Mouse (Mus musculus) heart, embryonic 16.5 days (tissue): ENCODE measurements around the gene Phf21b. TPM values are rescaled to one million over a fixed set of nuclear protein-coding genes. Genes with fewer than 3 reads are reported as not detected.

ENCODE experiments used
- ATAC-seq: fragments of 200-750 bp; cut with Nextera tagmentation; replicated peaks from 2 replicates; pipeline ENCODE4 v1.8.0; 2017; ENCODE audit warnings: moderate number of reproducible peaks; ENCODE audit not compliant: insufficient read depth, low FRiP score; ENCODE audit errors: extremely low read depth
- H3K27ac ChIP-seq: fragments of 300-500 bp; sonication (generic); 2 replicates; pipeline ENCODE4 v1.5.1; 2014; ENCODE audit warnings: mild to moderate bottlenecking, low read length, control low read depth, moderate library complexity
- H3K27me3 ChIP-seq: fragments of 300-500 bp; sonication (generic); 2 replicates; pipeline ENCODE4 v1.6.1; 2014; ENCODE audit warnings: low read length, mixed read lengths; ENCODE audit not compliant: control insufficient read depth, insufficient read depth
- H3K36me3 ChIP-seq: fragments of 300-500 bp; sonication (generic); 2 replicates; pipeline ENCODE4 v1.6.1; 2014; ENCODE audit not compliant: control insufficient read depth, insufficient read depth
- H3K4me1 ChIP-seq: fragments of 300-500 bp; sonication (generic); 2 replicates; pipeline ENCODE4 v1.6.1; 2014; ENCODE audit warnings: low read length, mixed read lengths; ENCODE audit not compliant: control insufficient read depth, insufficient read depth
- H3K4me2 ChIP-seq: fragments of 300-500 bp; sonication (generic); 2 replicates; pipeline ENCODE4 v1.6.1; 2014; ENCODE audit warnings: low read depth, mild to moderate bottlenecking, control low read depth, low read length
- H3K4me3 ChIP-seq: fragments of 300-500 bp; sonication (generic); 2 replicates; pipeline ENCODE4 v1.5.1; 2014; ENCODE audit warnings: mild to moderate bottlenecking, control low read depth, low read length
- H3K9ac ChIP-seq: fragments of 300-500 bp; sonication (generic); 2 replicates; pipeline ENCODE4 v1.6.1; 2014; ENCODE audit warnings: low read length, control low read depth
- H3K9me3 ChIP-seq: fragments of 300-500 bp; sonication (generic); replicated peaks from 2 replicates; pipeline ENCODE4 v1.6.1; 2016; ENCODE audit warnings: low read length; ENCODE audit not compliant: control insufficient read depth
- WGBS: fragments of 180-500 bp; shearing (Covaris S2); extraction: QIAGEN DNeasy Blood & Tissue Kit; methylation state at CpG from one replicate; pipeline ENCODE4 v1.1.7; 2014; 5-methylcytosine and 5-hydroxymethylcytosine counted together
- polyA plus RNA-seq: library from polyadenylated mRNA; unstranded; fragments of >200 nt; fragmentation: Nextera tagmentation; extraction: Ambion mirVana; gene quantifications from 2 replicates; pipeline ENCODE4 v1.2.1, GENCODE M21; 2015

Gene Phf21b
- polyA plus RNA-seq, 1 experiment from 2014 or later, result 0.55 TPM

DNA sequence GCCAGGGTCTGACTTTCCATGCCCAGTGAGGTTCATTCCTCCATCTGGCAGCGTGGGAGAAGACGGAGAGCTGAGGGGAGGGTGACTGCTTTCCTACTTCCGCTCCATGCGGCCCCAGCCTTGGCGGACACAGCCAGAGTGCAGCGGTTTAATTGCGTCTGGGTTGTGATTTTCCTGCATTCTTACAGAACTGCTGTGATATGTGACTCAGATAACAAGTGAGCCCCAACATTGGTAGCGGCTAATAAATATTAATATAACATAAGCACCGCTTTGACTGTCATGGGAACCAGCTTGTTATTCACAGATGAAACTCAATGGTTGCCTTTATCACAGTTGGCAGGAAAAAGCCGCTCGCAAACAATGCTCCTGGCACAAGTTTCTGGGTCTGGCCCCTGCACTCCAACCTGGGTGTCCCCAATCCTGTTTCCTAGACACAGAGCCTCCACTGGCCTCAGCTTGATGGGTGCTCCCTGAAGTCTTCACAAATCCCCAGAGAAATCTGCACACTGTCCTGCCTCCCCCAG is 43.0 kb downstream of the Phf21b start:
- Histone ChIP-seq H3K27me3 (no peaks in the 10 kb centered on the region), H3K9me3 (no peaks in the 10 kb centered on the region)
- 82% methylated on average over 11 of the region's 11 CpGs for WGBS

GRCm38 (mm10) chr15:84811126-84811525 is 44.7 kb downstream of the Phf21b start:
- WGBS, result 62% methylated on average over 5 of the region's 5 CpGs
- Histone ChIP-seq H3K27me3 (no peaks in the 10 kb centered on the region), H3K4me2 (no peak overlapping the region), H3K27ac (no peak overlapping the region), H3K4me1 (no peaks in the 10 kb centered on the region), H3K36me3 (no peaks in the 10 kb centered on the region), H3K4me3 (no peak overlapping the region), H3K9ac (no peak overlapping the region), H3K9me3 (no peaks in the 10 kb centered on the region)
- no peak for ATAC-seq

More for the DNA sequence above, 43.0 kb downstream of the Phf21b start:
- no peak for ATAC-seq
- Histone ChIP-seq H3K4me1 (no peaks in the 10 kb centered on the region), H3K4me2 (no peak overlapping the region), H3K4me3 (no peak overlapping the region), H3K27ac (no peak overlapping the region), H3K36me3 (no peaks in the 10 kb centered on the region), H3K9ac (no peak overlapping the region)

DNA sequence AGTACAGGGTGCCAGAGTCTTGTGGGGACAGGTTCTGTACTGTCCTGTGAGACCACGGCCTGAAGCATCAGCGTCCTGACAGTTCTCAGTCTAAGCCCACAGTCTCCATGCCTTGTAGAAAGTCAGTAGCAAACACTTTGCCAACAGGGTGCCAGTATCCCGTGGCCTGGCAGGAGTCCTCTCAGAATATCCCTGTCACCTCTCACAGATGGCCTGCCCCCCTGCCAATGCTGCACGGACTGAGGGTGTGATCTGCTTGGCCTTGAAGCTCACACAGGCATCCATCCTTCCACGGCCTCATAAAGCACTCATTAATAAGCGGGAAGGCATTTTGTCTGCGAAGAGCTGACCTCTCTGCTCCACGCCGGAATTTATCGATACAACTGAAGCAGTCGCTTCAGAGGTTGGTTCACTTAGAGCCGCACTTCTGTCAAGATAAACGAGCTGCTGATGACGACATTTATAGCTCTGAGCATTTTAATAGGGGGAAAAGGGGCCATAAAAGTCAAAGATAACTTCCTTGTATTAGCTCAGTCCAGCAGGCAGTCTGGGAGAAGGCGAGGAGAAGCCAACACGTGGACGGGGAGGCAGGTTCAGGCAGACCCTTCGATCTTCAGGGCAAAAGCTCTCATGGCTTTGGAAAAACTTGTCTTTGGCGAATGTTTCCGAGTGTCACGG is 46.4 kb downstream of the Phf21b start:
- Histone ChIP-seq H3K36me3 (no peaks in the 10 kb centered on the region), H3K9me3 (no peaks in the 10 kb centered on the region), H3K9ac (no peak overlapping the region), H3K4me2 (no peak overlapping the region), H3K27me3 (no peaks in the 10 kb centered on the region), H3K4me1 (no peaks in the 10 kb centered on the region), H3K27ac (no peak overlapping the region), H3K4me3 (no peak overlapping the region)
- whole genome bisulfite sequencing, result 66% methylated on average over 21 of the region's 21 CpGs
- ATAC-seq, result no peak

- no peak overlapping the region for H3K9ac ChIP-seq
- 48% methylated on average over 3 of the region's 3 CpGs for WGBS
- H3K4me2 ChIP-seq, result no peak overlapping the region
- no peak overlapping the region for H3K27ac ChIP-seq
- no peak for ATAC-seq
- H3K36me3 ChIP-seq, result no peaks in the 10 kb centered on the region
- H3K27me3 ChIP-seq, result no peaks in the 10 kb centered on the region
- H3K4me1 ChIP-seq, result no peaks in the 10 kb centered on the region
- H3K9me3 ChIP-seq, result no peaks in the 10 kb centered on the region
- no peak overlapping the region for H3K4me3 ChIP-seq
Observed at GRCm38 (mm10) chr15:84803685-84804084, 52.2 kb downstream of the Phf21b start.

GRCm38 (mm10) chr15:84800132-84800531 is 55.7 kb downstream of the Phf21b start:
- ATAC-seq, result no peak
- no peak overlapping the region for H3K9ac ChIP-seq
- no peak overlapping the region for H3K4me3 ChIP-seq
- H3K9me3 ChIP-seq, result no peaks in the 10 kb centered on the region
- no peaks in the 10 kb centered on the region for H3K27me3 ChIP-seq
- H3K27ac ChIP-seq, result no peak overlapping the region
- H3K36me3 ChIP-seq, result no peaks in the 10 kb centered on the region
- WGBS, result 76% methylated on average over 5 of the region's 5 CpGs
- H3K4me1 ChIP-seq, result no peaks in the 10 kb centered on the region
- H3K4me2 ChIP-seq, result no peak overlapping the region

- Histone ChIP-seq H3K36me3 (no peaks in the 10 kb centered on the region), H3K4me2 (no peak overlapping the region), H3K9me3 (no peaks in the 10 kb centered on the region), H3K9ac (no peak overlapping the region), H3K27me3 (no peaks in the 10 kb centered on the region), H3K27ac (no peak overlapping the region), H3K4me1 (no peaks in the 10 kb centered on the region), H3K4me3 (no peak overlapping the region)
- no peak for ATAC-seq
- WGBS, result 60% methylated on average over 5 of the region's 5 CpGs
Observed at GRCm38 (mm10) chr15:84793649-84794048, 62.2 kb downstream of the Phf21b start.

GRCm38 (mm10) chr15:84787161-84787560 is 68.7 kb downstream of the Phf21b start:
- H3K4me2 ChIP-seq, result no peak overlapping the region
- WGBS, result 86% methylated on average over 10 of the region's 10 CpGs
- ATAC-seq, result no peak

GRCm38 (mm10) chr15:84784812-84785211 is 71.0 kb downstream of the Phf21b start:
- H3K9ac ChIP-seq, result no peak overlapping the region
- no peaks in the 10 kb centered on the region for H3K4me1 ChIP-seq
- 91% methylated on average over 16 of the region's 16 CpGs for WGBS
- H3K36me3 ChIP-seq, result no peaks in the 10 kb centered on the region
- H3K4me2 ChIP-seq, result no peak overlapping the region
- ATAC-seq, result no peak
- no peak overlapping the region for H3K27ac ChIP-seq
- no peak overlapping the region for H3K4me3 ChIP-seq
- no peaks in the 10 kb centered on the region for H3K27me3 ChIP-seq
- H3K9me3 ChIP-seq, result no peaks in the 10 kb centered on the region

More at GRCm38 (mm10) chr15:84787161-84787560, 68.7 kb downstream of the Phf21b start:
- Histone ChIP-seq H3K4me3 (no peak overlapping the region), H3K4me1 (no peaks in the 10 kb centered on the region), H3K9ac (no peak overlapping the region), H3K27me3 (no peaks in the 10 kb centered on the region), H3K9me3 (no peaks in the 10 kb centered on the region), H3K36me3 (no peaks in the 10 kb centered on the region), H3K27ac (no peak overlapping the region)

- no peak overlapping the region for H3K4me2 ChIP-seq
- no peak overlapping the region for H3K27ac ChIP-seq
- H3K9me3 ChIP-seq, result no peaks in the 10 kb centered on the region
- H3K4me3 ChIP-seq, result no peak overlapping the region
- H3K4me1 ChIP-seq, result no peaks in the 10 kb centered on the region; the same call in 1 of the 2 replicates
- H3K27me3 ChIP-seq, result no peaks in the 10 kb centered on the region
- no peak for ATAC-seq
- 45% methylated on average over 5 of the region's 5 CpGs for WGBS
- no peak overlapping the region for H3K9ac ChIP-seq
- no peaks in the 10 kb centered on the region for H3K36me3 ChIP-seq
Observed at GRCm38 (mm10) chr15:84778587-84778986, 77.3 kb downstream of the Phf21b start.
